Mouse (Mus musculus) bone marrow macrophage, adult 2 months (primary cell): ENCODE measurements at regions not wholly inside any gene's neighbourhood (a gene's known extent, or its start where the extent isn't known, plus 50 kb on each side); places are given as distances from the start of the nearest gene placed in this dataset.

Source experiments
- CTCF ChIP-seq: IDR thresholded peaks from 2 replicates; pipeline ENCODE4 v1.5.1; 2012; ENCODE audit warnings: low read depth, mild to moderate bottlenecking, low read length, moderate library complexity
- POLR2A ChIP-seq: IDR thresholded peaks from 2 replicates; pipeline ENCODE4 v1.6.1; 2012; ENCODE audit warnings: mild to moderate bottlenecking, low read depth, low read length, borderline replicate concordance

DNA sequence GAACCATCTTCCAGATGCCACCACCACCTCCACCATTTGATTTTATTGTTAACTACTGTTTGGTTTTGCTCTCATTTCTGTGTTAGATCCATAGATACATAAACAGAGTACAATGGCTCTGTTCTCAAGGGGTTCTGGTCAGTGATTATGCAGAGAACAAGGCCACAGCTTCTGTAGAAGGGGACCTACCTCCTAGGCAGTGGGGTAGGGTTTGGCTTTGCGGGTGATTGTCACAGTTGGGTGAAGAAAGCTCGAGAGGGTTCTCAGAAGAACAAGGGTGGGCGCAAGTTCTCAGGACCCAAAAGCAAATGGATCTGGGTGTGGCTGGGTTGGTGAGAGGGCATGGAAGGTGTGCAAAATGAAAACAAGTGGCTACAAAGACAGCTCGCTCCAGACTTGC is 100.8 kb upstream of the Nxpe4 start:
- TF ChIP-seq CTCF (no peak), POLR2A (no peak)
